Mouse (Mus musculus) CD8-positive naive resting alpha-beta T cell, adult 2 months (primary cell): Measurements from ENCODE around the gene Akap1.

Experiments used
- DNase-seq, 2 experiments: peaks; one replicate each; pipeline ENCODE4 v3.0.0; 2022; ENCODE audit warnings: low read depth in 2 of 2, low spot score in 2 of 2

Gene Akap1

DNA sequence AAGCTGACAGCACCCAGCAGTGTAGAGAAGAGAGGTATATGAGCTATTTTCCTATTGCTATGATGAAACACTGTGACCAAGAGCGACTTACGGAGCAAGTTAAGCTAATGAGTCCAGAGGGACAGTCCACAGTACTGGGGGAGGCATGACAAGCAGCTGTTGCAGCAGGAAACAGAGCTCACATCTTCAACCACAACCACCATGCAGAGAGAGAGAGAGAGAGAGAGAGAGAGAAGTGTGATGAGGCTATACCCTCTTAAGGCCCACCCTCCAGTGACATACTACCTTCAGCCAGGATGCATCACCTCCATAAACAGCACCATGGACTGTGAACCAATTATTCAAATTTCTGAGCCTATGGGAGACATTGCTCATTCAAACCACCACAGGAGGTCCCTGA is 74.5 kb downstream of the Akap1 start:
- DNase-seq, result no peak

DNA sequence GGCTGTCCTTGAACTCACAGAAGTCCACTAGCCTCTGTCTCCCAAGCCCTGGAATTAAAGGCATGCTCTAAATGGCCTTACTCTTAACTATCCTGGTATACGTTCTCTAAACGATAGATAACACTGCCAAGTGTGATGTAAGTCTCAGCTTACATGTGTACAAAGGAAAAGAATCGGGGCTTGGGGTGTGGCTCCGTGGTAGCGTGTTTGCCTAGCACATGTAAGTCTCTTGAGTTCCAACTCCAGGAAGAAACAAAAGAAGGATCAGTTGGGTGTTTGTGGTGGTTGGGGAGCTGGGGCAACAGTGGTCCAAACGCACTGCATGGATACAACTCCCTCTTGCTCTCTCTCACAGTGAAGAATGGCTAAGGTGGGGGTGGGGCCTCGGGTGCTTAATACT is 77.6 kb downstream of the Akap1 start:
- no peak for DNase-seq

DNA sequence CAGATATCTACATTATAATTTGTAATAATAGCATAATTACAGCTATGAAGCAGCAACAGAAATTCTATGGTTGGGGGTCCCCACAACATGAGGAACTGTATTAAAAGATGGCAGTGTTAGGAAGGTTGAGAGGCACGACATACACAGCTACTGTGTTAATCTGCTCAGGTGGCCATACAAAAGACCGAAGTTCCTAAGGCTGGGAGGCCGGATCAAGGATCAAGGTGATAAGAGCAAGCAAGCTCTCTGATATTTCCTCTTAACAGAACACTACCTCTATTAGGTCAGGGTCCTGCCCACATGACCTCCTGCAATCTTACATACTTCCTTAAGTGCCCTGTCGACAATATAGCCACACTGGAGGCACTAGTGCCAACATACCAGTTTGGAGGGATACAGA is 80.9 kb downstream of the Akap1 start:
- DNase-seq, result no peak

DNA sequence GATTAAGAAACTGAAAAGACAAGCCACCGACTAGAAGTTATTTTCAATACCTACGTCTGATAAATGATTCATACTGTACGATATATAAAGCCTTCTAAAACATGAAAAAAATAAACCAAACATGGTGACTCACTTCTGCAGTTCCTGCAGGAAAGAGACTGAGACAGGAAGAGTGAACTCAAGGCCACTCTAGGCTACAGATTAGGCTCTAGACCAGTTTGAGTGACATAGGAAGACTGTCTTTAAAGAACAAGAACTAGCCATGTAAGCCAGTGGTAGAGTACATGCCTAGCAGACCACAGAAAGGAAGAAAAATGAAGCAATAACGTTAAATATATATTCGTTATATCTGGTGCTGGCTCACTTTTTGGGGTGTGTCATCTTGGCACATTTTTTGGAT is 81.9 kb downstream of the Akap1 start:
- no peak for DNase-seq
